Mouse (Mus musculus) cortical plate, adult 2 months (tissue): ENCODE measurements at regions not wholly inside any gene's neighbourhood (a gene's known extent, or its start where the extent isn't known, plus 50 kb on each side); places are given as distances from the start of the nearest gene placed in this dataset.

ENCODE experiments used
- CTCF ChIP-seq: fragments of 200-500 bp; IDR thresholded peaks from 2 replicates; pipeline ENCODE4 v1.5.1; 2011; ENCODE audit warnings: mild to moderate bottlenecking, control low read depth, low read length; ENCODE audit not compliant: insufficient read depth; ENCODE audit errors: extremely low read depth
- POLR2A ChIP-seq: fragments of 200-500 bp; IDR thresholded peaks from 2 replicates; pipeline ENCODE4 v1.6.1; 2011; ENCODE audit warnings: mild to moderate bottlenecking, low read length, control low read depth; ENCODE audit not compliant: insufficient read depth; ENCODE audit errors: extremely low read depth

GRCm38 (mm10) chr8:87231762-87232161 lies 240.6 kb downstream of the Cbln1 start:
- TF ChIP-seq CTCF (no peak), POLR2A (no peak)
